Mouse (Mus musculus): Measurements from ENCODE around the gene Akr1c6. TPM values are rescaled to one million over a fixed set of nuclear protein-coding genes. Genes with fewer than 3 reads are reported as not detected.

Gene Akr1c6
- polyA plus RNA-seq, 1 experiment from 2014 or later, result not detected

Other genes with a start within 250 kb of the Akr1c6 start
- 0.65 and 0.72 TPM in 2 replicates for gene Akr1c13, start 243.2 kb upstream of the Akr1c6 start, polyA plus RNA-seq (2016; fragmentation: Nextera tagmentation; extraction: Ambion mirVana)
- 0.25 and 0.64 TPM in 2 replicates for gene Akr1c19, start 205.6 kb upstream of the Akr1c6 start, polyA plus RNA-seq (2016; fragmentation: Nextera tagmentation; extraction: Ambion mirVana)
- 0.17 TPM in 1 of 2 replicates, not detected in the other for gene Akr1c12, start 154.9 kb upstream of the Akr1c6 start, polyA plus RNA-seq (2016; fragmentation: Nextera tagmentation; extraction: Ambion mirVana)
- not detected in 2 replicates for gene Akr1c20, start 89.0 kb downstream of the Akr1c6 start, polyA plus RNA-seq (2016; fragmentation: Nextera tagmentation; extraction: Ambion mirVana)
- not detected in 2 replicates for gene Akr1c21, start 139.8 kb downstream of the Akr1c6 start, polyA plus RNA-seq (2016; fragmentation: Nextera tagmentation; extraction: Ambion mirVana)
- 55.5 and 61.7 TPM in 2 replicates for gene Akr1e1, start 174.9 kb downstream of the Akr1c6 start, polyA plus RNA-seq (2016; fragmentation: Nextera tagmentation; extraction: Ambion mirVana)